Mouse (Mus musculus) megakaryocyte, embryonic 14.5 days (primary cell): ENCODE measurements at regions not wholly inside any gene's neighbourhood (a gene's known extent, or its start where the extent isn't known, plus 50 kb on each side); places are given as distances from the start of the nearest gene placed in this dataset.

Source experiments
- FLI1 ChIP-seq: IDR thresholded peaks from 2 replicates; pipeline ENCODE4 v1.6.1; 2012; ENCODE audit warnings: low read length, inconsistent platforms, mixed read lengths
- GATA1 ChIP-seq: IDR thresholded peaks from 3 replicates; pipeline ENCODE4 v1.6.1; 2012; ENCODE audit warnings: mixed read lengths, low read length, inconsistent platforms, borderline replicate concordance

DNA sequence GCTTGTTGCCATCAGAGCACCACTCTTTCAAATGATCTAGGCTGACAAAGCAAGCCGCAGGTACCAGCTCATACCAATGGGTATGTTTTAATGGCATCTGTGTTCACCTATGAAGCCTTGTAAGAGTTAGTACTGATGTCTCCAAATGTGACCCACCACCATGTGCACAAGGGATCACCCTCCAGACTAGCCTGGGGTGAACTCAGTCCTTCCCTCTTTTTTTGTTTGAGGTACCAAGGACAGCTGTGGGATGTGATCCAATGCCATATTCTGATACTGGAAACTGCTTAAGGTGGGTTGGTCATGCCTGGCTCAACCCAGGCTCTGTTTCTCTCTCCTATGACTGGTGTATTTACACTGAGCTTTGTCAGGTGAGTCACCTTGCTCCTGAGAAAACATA, 244.8 kb upstream of the Cdh4 start:
- TF ChIP-seq GATA1 (no peak), FLI1 (no peak)
